Mouse (Mus musculus): ENCODE results near the gene Spdye4c. TPM values are rescaled to one million over a fixed set of nuclear protein-coding genes. Genes with fewer than 3 reads are reported as not detected.

Spdye4c gene
- polyA plus RNA-seq, 1 experiment from 2014 or later = not detected

- Histone ChIP-seq H3K4me2 (no peak overlapping the region), H3K4me1 (no peaks in the 10 kb centered on the region), H3K9ac (no peak overlapping the region), H3K27ac (no peak overlapping the region), H3K4me3 (replicated peaks) (no peak overlapping the region), H3K27me3 (no peaks in the 10 kb centered on the region), H3K9me3 (no peaks in the 10 kb centered on the region), H3K36me3 (replicated peaks) (peaks cover 78% of the 10 kb centered on the region)
- no peak for ATAC-seq (ENCODE audit: low FRiP score)
- 88% methylated on average over 5 of the region's 5 CpGs for WGBS
Measured at GRCm38 (mm10) chr2:128613365-128613764, 22.4 kb downstream of the Spdye4c start.

GRCm38 (mm10) chr2:128615366-128615765, 24.4 kb downstream of the Spdye4c start:
- 93% methylated on average over 4 of the region's 4 CpGs for WGBS
- H3K4me3 ChIP-seq (replicated peaks) = no peak overlapping the region
- peaks cover 90% of the 10 kb centered on the region for H3K36me3 ChIP-seq (replicated peaks)

GRCm38 (mm10) chr2:128620578-128620977, 29.6 kb downstream of the Spdye4c start:
- Histone ChIP-seq H3K36me3 (replicated peaks) (peaks cover 87% of the 10 kb centered on the region), H3K4me2 (no peak overlapping the region), H3K4me1 (no peaks in the 10 kb centered on the region), H3K4me3 (replicated peaks) (no peak overlapping the region), H3K9ac (no peak overlapping the region), H3K27me3 (no peaks in the 10 kb centered on the region), H3K9me3 (no peaks in the 10 kb centered on the region), H3K27ac (no peak overlapping the region)
- no peak for ATAC-seq (ENCODE audit: low FRiP score)
- WGBS = 94% methylated on average over 1 of the region's 1 CpGs

More at GRCm38 (mm10) chr2:128615366-128615765, 24.4 kb downstream of the Spdye4c start:
- H3K27ac ChIP-seq = no peak overlapping the region
- H3K9ac ChIP-seq = no peak overlapping the region
- H3K9me3 ChIP-seq = no peaks in the 10 kb centered on the region
- no peaks in the 10 kb centered on the region for H3K4me1 ChIP-seq
- no peak overlapping the region for H3K4me2 ChIP-seq
- ATAC-seq (ENCODE audit: low FRiP score) = no peak
- H3K27me3 ChIP-seq = no peaks in the 10 kb centered on the region

Other genes with a start within 250 kb of the Spdye4c start
- gene Anapc1, start 96.2 kb downstream of the Spdye4c start, polyA plus RNA-seq (2016; fragmentation: Nextera tagmentation; extraction: Ambion mirVana) = 98.8 and 99.9 TPM in 2 replicates
- gene Mertk, start 107.7 kb downstream of the Spdye4c start, polyA plus RNA-seq (2016; fragmentation: Nextera tagmentation; extraction: Ambion mirVana) = 2.2 and 2.7 TPM in 2 replicates
- 29.3 and 30.8 TPM in 2 replicates for gene Tmem87b, start 226.9 kb downstream of the Spdye4c start, polyA plus RNA-seq (2016; fragmentation: Nextera tagmentation; extraction: Ambion mirVana)

Measured in forebrain, embryonic 12.5 days (tissue).